Mouse (Mus musculus) MEL (cell line): ENCODE results near the gene Rab8a. TPM values are rescaled to one million over a fixed set of nuclear protein-coding genes. Genes with fewer than 3 reads are reported as not detected.

Experiments
- DNase-seq: peaks from one replicate; pipeline ENCODE4 v3.0.0; 2011; ENCODE audit warnings: low read depth, low spot score
- H3K27ac ChIP-seq: 2 replicates; pipeline ENCODE4 v1.5.1; 2012; ENCODE audit warnings: low read depth, mild to moderate bottlenecking, control low read depth, low read length, moderate library complexity; ENCODE audit not compliant: control insufficient read depth
- H3K27me3 ChIP-seq, 2 experiments: fragments of 150-350 bp in 1 of 2; sonication (generic) in 1 of 2; 2 replicates each; pipeline ENCODE4 v1.6.1; 2012; ENCODE audit warnings: low read length in 2 of 2, mild to moderate bottlenecking in 2 of 2, improper control_type of control experiment in 1 of 2, moderate library complexity in 1 of 2; ENCODE audit not compliant: insufficient read depth in 2 of 2, control insufficient read depth in 1 of 2
- H3K36me3 ChIP-seq, 2 experiments: 2 replicates each; pipeline ENCODE4 v1.6.1; 2012 to 2014; ENCODE audit warnings: low read length in 2 of 2, improper control_type of control experiment in 1 of 2, inconsistent platforms in 1 of 2, mild to moderate bottlenecking in 1 of 2; ENCODE audit not compliant: insufficient read depth in 2 of 2, control insufficient read depth in 1 of 2
- H3K4me1 ChIP-seq, 2 experiments: fragments of 150-350 bp in 1 of 2; sonication (generic) in 1 of 2; 2 replicates each; pipeline ENCODE4 v1.6.1; 2012; ENCODE audit warnings: low read length in 2 of 2, improper control_type of control experiment in 1 of 2, mild to moderate bottlenecking in 1 of 2; ENCODE audit not compliant: insufficient read depth in 2 of 2, control insufficient read depth in 1 of 2
- H3K4me3 ChIP-seq, 2 experiments: fragments of 150-350 bp in 1 of 2; sonication (generic) in 1 of 2; 2 replicates each; pipeline ENCODE4 v1.5.1; 2012; ENCODE audit warnings: low read depth in 2 of 2, low read length in 2 of 2, mild to moderate bottlenecking in 2 of 2, moderate library complexity in 2 of 2, control low read depth in 1 of 2, improper control_type of control experiment in 1 of 2; ENCODE audit not compliant: control insufficient read depth in 1 of 2, insufficient read depth in 1 of 2
- H3K79me2 ChIP-seq: 2 replicates; pipeline ENCODE4 v1.6.1; 2012; ENCODE audit warnings: mild to moderate bottlenecking, low read length, moderate library complexity; ENCODE audit not compliant: control insufficient read depth, poor library complexity, insufficient read depth
- H3K9ac ChIP-seq: 2 replicates; pipeline ENCODE4 v1.6.1; 2012; ENCODE audit warnings: low read depth, mild to moderate bottlenecking, control low read depth, low read length, moderate library complexity; ENCODE audit not compliant: control insufficient read depth, poor library complexity, severe bottlenecking
- H3K9me3 ChIP-seq: fragments of 150-350 bp; sonication (generic); replicated peaks from 2 replicates; pipeline ENCODE4 v1.6.1; 2012; ENCODE audit warnings: mild to moderate bottlenecking, low read length, improper control_type of control experiment, moderate library complexity; ENCODE audit not compliant: insufficient read depth
- BHLHE40 ChIP-seq: IDR thresholded peaks from 2 replicates; pipeline ENCODE4 v1.6.1; 2012; ENCODE audit warnings: low read depth, mild to moderate bottlenecking, inconsistent platforms, low read length, improper control_type of control experiment, borderline replicate concordance
- E2F4 ChIP-seq: IDR thresholded peaks from 2 replicates; pipeline ENCODE4 v1.6.1; 2011; ENCODE audit warnings: low read depth, low read length, improper control_type of control experiment, borderline replicate concordance
- ELF1 ChIP-seq: IDR thresholded peaks from 2 replicates; pipeline ENCODE4 v1.6.1; 2014; ENCODE audit warnings: low read depth, mild to moderate bottlenecking, inconsistent platforms, low read length, improper control_type of control experiment, moderate library complexity
- EP300 ChIP-seq, 2 experiments: IDR thresholded peaks; 2 replicates each; pipeline ENCODE4 v1.6.1; 2011; ENCODE audit warnings: improper control_type of control experiment in 2 of 2, low read length in 2 of 2, low read depth in 1 of 2, mild to moderate bottlenecking in 1 of 2
- ETS1 ChIP-seq: IDR thresholded peaks from 2 replicates; pipeline ENCODE4 v1.6.1; 2012; ENCODE audit warnings: low read depth, mild to moderate bottlenecking, inconsistent platforms, low read length, improper control_type of control experiment, moderate library complexity
- GABPA ChIP-seq: IDR thresholded peaks from 2 replicates; pipeline ENCODE4 v1.6.1; 2012; ENCODE audit warnings: low read depth, mild to moderate bottlenecking, inconsistent platforms, low read length, improper control_type of control experiment, moderate library complexity
- GATA1 ChIP-seq: IDR thresholded peaks from 2 replicates; pipeline ENCODE4 v1.6.1; 2011; ENCODE audit warnings: low read depth, low read length, improper control_type of control experiment
- JUND ChIP-seq: IDR thresholded peaks from 2 replicates; pipeline ENCODE4 v1.6.1; 2011; ENCODE audit warnings: low read depth, mild to moderate bottlenecking, improper control_type of control experiment, low read length
- KAT2A ChIP-seq: conservative IDR thresholded peaks from 2 replicates; pipeline ENCODE4 v1.6.1; 2012; ENCODE audit warnings: low read depth, low read length, improper control_type of control experiment, inconsistent platforms
- MAFK ChIP-seq: IDR thresholded peaks from 2 replicates; pipeline ENCODE4 v1.6.1; 2011; ENCODE audit warnings: low read depth, mild to moderate bottlenecking, low read length, improper control_type of control experiment, borderline replicate concordance
- MEF2A ChIP-seq: IDR thresholded peaks from 2 replicates; pipeline ENCODE4 v1.6.1; 2014; ENCODE audit warnings: low read depth, mild to moderate bottlenecking, inconsistent platforms, low read length, improper control_type of control experiment; ENCODE audit not compliant: poor library complexity, insufficient replicate concordance, severe bottlenecking; ENCODE audit errors: extremely low read depth
- MYC ChIP-seq: IDR thresholded peaks from 2 replicates; pipeline ENCODE4 v1.6.1; 2011; ENCODE audit warnings: low read depth, mild to moderate bottlenecking, low read length, improper control_type of control experiment, moderate library complexity
- NELFE ChIP-seq: IDR thresholded peaks from 2 replicates; pipeline ENCODE4 v1.6.1; 2011; ENCODE audit warnings: low read depth, low read length, improper control_type of control experiment
- NRF1 ChIP-seq: IDR thresholded peaks from 2 replicates; pipeline ENCODE4 v1.6.1; 2014; ENCODE audit warnings: low read depth, mild to moderate bottlenecking, inconsistent platforms, low read length, improper control_type of control experiment, moderate library complexity; ENCODE audit not compliant: poor library complexity, insufficient read depth, severe bottlenecking
- POLR2A ChIP-seq, 2 experiments: IDR thresholded peaks; 2 replicates each; pipeline ENCODE4 v1.6.1; 2011 to 2012; ENCODE audit warnings: low read length in 2 of 2, mild to moderate bottlenecking in 2 of 2, control low read depth in 1 of 2, improper control_type of control experiment in 1 of 2, low read depth in 1 of 2, moderate library complexity in 1 of 2; ENCODE audit not compliant: control insufficient read depth in 1 of 2, insufficient read depth in 1 of 2, poor library complexity in 1 of 2
- SIN3A ChIP-seq: IDR thresholded peaks from 2 replicates; pipeline ENCODE4 v1.6.1; 2012; ENCODE audit warnings: low read length, improper control_type of control experiment, inconsistent platforms
- SMC3 ChIP-seq: IDR thresholded peaks from 2 replicates; pipeline ENCODE4 v1.6.1; 2011; ENCODE audit warnings: low read depth, low read length, improper control_type of control experiment
- TCF12 ChIP-seq: IDR thresholded peaks from 2 replicates; pipeline ENCODE4 v1.6.1; 2014; ENCODE audit warnings: low read depth, mild to moderate bottlenecking, inconsistent platforms, low read length, improper control_type of control experiment, moderate library complexity
- USF1 ChIP-seq: IDR thresholded peaks from 2 replicates; pipeline ENCODE4 v1.6.1; 2014; ENCODE audit warnings: low read depth, mild to moderate bottlenecking, inconsistent platforms, low read length, improper control_type of control experiment, moderate library complexity
- USF2 ChIP-seq, 2 experiments: IDR thresholded peaks; 2 replicates each; pipeline ENCODE4 v1.6.1; 2011 to 2012; ENCODE audit warnings: improper control_type of control experiment in 2 of 2, low read length in 2 of 2, borderline replicate concordance in 1 of 2, inconsistent platforms in 1 of 2, low read depth in 1 of 2, mild to moderate bottlenecking in 1 of 2; ENCODE audit not compliant: insufficient read depth in 1 of 2
- ZKSCAN1 ChIP-seq: IDR thresholded peaks from 2 replicates; pipeline ENCODE4 v1.6.1; 2012; ENCODE audit warnings: low read depth, mild to moderate bottlenecking, inconsistent platforms, low read length, improper control_type of control experiment, moderate library complexity
- polyA plus RNA-seq, 2 experiments: library from polyadenylated mRNA; stranded (reverse) in 1 of 2; unstranded in 1 of 2; fragments of >175 nt in 1 of 2; fragments of >200 nt in 1 of 2; gene quantifications; 2 replicates each; pipeline versions ENCODE4 v1.2.1 to v1.2.4; 2012; ENCODE audit warnings: low replicate concordance in 2 of 2, low read depth in 1 of 2; ENCODE audit not compliant: insufficient read length in 2 of 2, insufficient read depth in 1 of 2, missing spikeins in 1 of 2
- total RNA-seq: library from RNA; depleted of rRNA; stranded (reverse); fragments of 300-350 nt; gene quantifications from 2 replicates; pipeline ENCODE4 v1.2.3, GENCODE M21; 2012

Gene Rab8a
- total and polyA plus RNA-seq, 3 experiments = 97.4 to 139 TPM; not detected in 1

DNA sequence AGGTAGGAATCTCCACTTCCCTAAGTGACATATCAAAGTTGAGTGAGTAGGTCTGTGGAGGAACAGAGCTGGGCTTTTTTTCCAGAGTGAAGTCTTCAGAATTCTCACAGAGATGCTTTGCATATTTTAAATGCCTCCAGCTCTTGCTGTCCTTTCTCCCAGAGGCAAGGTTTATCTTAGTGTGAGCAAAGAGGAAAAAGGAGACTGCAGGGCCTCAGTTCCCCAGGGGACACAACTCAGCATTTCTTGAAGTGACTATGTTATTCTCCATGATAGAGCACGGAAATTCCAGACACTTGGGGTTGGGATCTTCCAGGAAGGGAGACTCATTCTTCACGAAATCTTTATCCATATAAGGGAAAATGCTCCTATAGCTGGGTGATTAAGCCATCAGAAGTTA, 13.7 kb upstream of the Rab8a start:
- no peaks in the 10 kb centered on the region for H3K79me2 ChIP-seq
- H3K4me3 ChIP-seq = no peak overlapping the region
- H3K27ac ChIP-seq = no peak overlapping the region
- H3K4me1 ChIP-seq = peaks cover 5 to 11% of the 10 kb centered on the region in 2 experiments; a peak in 3 of 4 replicates
- H3K9ac ChIP-seq = no peak overlapping the region
- H3K36me3 ChIP-seq = peaks cover 0 to 11% of the 10 kb centered on the region in 2 experiments; a peak in 2 of 4 replicates
- 0 out of 4 replicates have a peak, but pooled peaks cover 0 to 1% of the 10 kb centered on the region in 2 experiments for H3K27me3 ChIP-seq
- no peaks in the 10 kb centered on the region for H3K9me3 ChIP-seq
- no peak for TF ChIP-seq NRF1
- TF ChIP-seq KAT2A = no peak
- no peak for TF ChIP-seq ELF1
- TF ChIP-seq TCF12 = no peak
- no peak for TF ChIP-seq SIN3A
- TF ChIP-seq GABPA = no peak
- TF ChIP-seq MEF2A = no peak
- TF ChIP-seq GATA1 = no peak
- no peak for TF ChIP-seq MYC
- no peak for TF ChIP-seq USF1
- TF ChIP-seq NELFE = no peak
- TF ChIP-seq EP300 (IDR thresholded peaks at IDR 0.05; ENCODE audit: low read depth in 1 of 2, low read length in 2 of 2) = no peak
- TF ChIP-seq JUND = no peak
- TF ChIP-seq E2F4 = no peak
- no peak for DNase-seq

DNA sequence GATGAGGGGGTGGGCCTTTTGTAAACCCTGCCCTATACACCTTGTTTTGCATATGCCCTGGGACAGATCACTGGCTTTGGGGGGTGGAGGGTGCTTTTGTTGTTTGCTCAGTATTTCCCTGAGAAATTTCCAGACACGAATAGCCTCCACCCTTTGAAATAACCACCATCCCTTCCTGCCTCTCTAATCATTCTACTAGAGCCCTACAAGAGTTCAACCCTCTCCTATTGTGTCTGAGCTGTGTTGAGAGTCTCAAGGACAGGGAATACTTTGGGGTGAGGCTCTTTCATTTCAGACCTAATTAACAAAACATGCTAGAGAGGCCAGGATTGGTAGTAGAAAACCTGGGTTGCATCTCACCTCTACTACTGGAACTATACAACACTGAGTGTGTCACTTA, 11.9 kb upstream of the Rab8a start:
- Histone ChIP-seq H3K36me3 (peaks cover 0 to 26% of the 10 kb centered on the region in 2 experiments; a peak in 2 of 4 replicates), H3K4me3 (no peak overlapping the region), H3K27me3 (no peaks in the 10 kb centered on the region), H3K4me1 (peaks cover 14 to 21% of the 10 kb centered on the region in 2 experiments; a peak in 3 of 4 replicates), H3K27ac (no peak overlapping the region), H3K9ac (no peak overlapping the region), H3K79me2 (no peaks in the 10 kb centered on the region), H3K9me3 (no peaks in the 10 kb centered on the region)
- no peak for DNase-seq
- TF ChIP-seq ETS1 (no peak), POLR2A (IDR thresholded peaks at IDR 0.05; ENCODE audit: control insufficient read depth in 1 of 2, insufficient read depth in 1 of 2, low read depth in 1 of 2, low read length in 2 of 2, poor library complexity in 1 of 2) (no peak), MAFK (no peak), USF2 (IDR thresholded peaks at IDR 0.05; ENCODE audit: borderline replicate concordance in 1 of 2, insufficient read depth in 1 of 2, low read depth in 1 of 2, low read length in 2 of 2) (no peak), SIN3A (no peak), SMC3 (no peak), JUND (no peak), BHLHE40 (no peak), NELFE (no peak), ZKSCAN1 (no peak)
